Mouse (Mus musculus) frontal cortex, postnatal 25 days (tissue): ENCODE measurements around the gene Tas2r121.
"Not testable (repeated sequence)": the region's sequence is repeated elsewhere in the genome, so short reads cannot be mapped to it uniquely, and the experiment has no call there.

ENCODE experiments used
- DNase-seq, 2 experiments: peaks; one replicate each; pipeline ENCODE4 v3.0.0; 2022; ENCODE audit warnings: low spot score in 2 of 2

Gene Tas2r121

GRCm38 (mm10) chr6:132700907-132701306, at the start of gene Tas2r121:
TSS of gene Tas2r121 (minus strand) at chr6:132701007.
- DNase-seq, result no peak

GRCm38 (mm10) chr6:132750206-132750605, 49.4 kb upstream of the Tas2r121 start:
- no peak for DNase-seq

- no peak for DNase-seq
These were observed 37.1 kb upstream of the Tas2r121 start, which contains the start of gene Tas2r115 for GRCm38 (mm10) chr6:132737935-132738334. TSS of gene Tas2r115 (minus strand) at chr6:132738035.

GRCm38 (mm10) chr6:132711828-132712227, 11.0 kb upstream of the Tas2r121 start, which contains the start of gene Tas2r122:
TSS of gene Tas2r122 (minus strand) at chr6:132711928.
- DNase-seq, result no peak

GRCm38 (mm10) chr6:132691596-132691995, 9.2 kb downstream of the Tas2r121 start:
- DNase-seq, result not testable (repeated sequence)

- no peak for DNase-seq
These were observed 44.2 kb downstream of the Tas2r121 start, which contains the start of gene Tas2r120 for GRCm38 (mm10) chr6:132656653-132657052. TSS of gene Tas2r120 (plus strand) at chr6:132656953.

- DNase-seq, result no peak
These were observed 49.4 kb downstream of the Tas2r121 start, which contains the start of gene A630073D07Rik for GRCm38 (mm10) chr6:132651426-132651825. TSS of gene A630073D07Rik (minus strand) at chr6:132651526.
